Comparison of ENCODE assay signal across 11 mouse cellular contexts in the genomic region with DNA sequence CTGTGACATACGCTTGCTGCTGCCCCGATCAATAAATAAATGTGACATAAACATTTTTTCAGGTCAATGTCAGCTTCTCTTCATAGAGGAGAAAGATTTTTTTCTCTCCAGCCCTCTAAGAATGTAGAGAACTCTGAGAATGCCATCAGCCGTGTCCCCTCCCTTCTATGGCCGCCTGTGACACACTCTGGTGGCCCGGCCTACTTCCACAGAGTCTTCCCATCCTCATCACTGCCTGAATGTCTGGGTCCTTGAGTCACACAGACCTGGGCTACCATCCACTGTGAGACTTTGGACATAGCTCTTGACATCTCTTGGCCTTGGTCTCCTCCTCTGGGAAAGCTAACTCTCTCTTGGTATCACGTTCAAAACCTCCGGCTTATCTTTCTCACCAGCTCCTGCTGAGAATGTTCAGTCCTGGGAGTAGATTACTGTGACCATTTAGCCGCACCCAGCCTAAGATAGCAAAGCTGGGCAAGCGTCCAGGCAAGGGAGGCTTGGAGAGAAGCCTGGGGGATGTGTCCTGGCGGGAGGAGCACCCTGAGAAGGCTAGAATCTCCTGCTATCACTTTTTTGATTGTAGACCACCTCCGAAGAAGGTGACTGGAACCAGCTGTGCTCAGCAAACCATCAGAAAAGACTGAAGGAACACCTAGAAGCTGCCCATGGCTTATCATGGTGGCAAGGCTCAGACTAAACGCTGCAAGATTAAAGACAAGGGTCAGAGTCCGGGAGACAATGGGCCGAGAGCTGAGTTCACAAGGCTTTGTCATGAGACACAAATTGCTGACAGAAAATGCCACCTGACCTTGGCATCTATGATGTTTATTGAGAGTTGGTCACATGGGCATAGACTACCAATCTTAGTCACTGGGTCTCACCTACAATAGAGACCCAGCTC. TPM values are rescaled to one million over a fixed set of nuclear protein-coding genes. Genes with fewer than 3 reads are reported as not detected.
DNase-seq lines count a peak whose midpoint lies in the region; ATAC-seq lines count a peak whose summit lies in the region.
"Had no signal": no experiment of that assay in that cellular context is flagged by ENCODE, and none has a peak within 500 bp of the region (broad histone marks: within the 10 kb centered on the region; RNA-seq: fewer than 3 reads in every experiment).

No protein-coding gene starts in this region.

- peaks cover 10% of the 10 kb centered on the region for H3K4me1 ChIP-seq in forebrain, embryonic 10.5 days
- H3K4me1 ChIP-seq in forebrain, embryonic 16.5 days (replicated peaks; ENCODE audit: control insufficient read depth, insufficient read depth, low read length) = peaks cover 6% of the 10 kb centered on the region

- H3K9ac ChIP-seq in forebrain, embryonic 16.5 days (replicated peaks; ENCODE audit: low read depth, low read length) = no peak overlapping the region
- H3K9ac ChIP-seq: embryonic facial prominence, embryonic 15.5 days; hindbrain, embryonic 14.5 days; limb, embryonic 12.5 days had no signal

- H3K4me2 ChIP-seq in forebrain, embryonic 16.5 days (ENCODE audit: low read length) = no peak overlapping the region
- H3K4me2 ChIP-seq: embryonic facial prominence, embryonic 15.5 days; hindbrain, embryonic 14.5 days; limb, embryonic 12.5 days had no signal

- H3K27ac ChIP-seq in forebrain, embryonic 10.5 days = no peak overlapping the region
- H3K27ac ChIP-seq in forebrain, embryonic 16.5 days (ENCODE audit: low read length) = no peak overlapping the region
- H3K27ac ChIP-seq: embryonic facial prominence, embryonic 15.5 days; hindbrain, embryonic 14.5 days; limb, embryonic 12.5 days had no signal

- 90% methylated on average over 14 of the region's 14 CpGs for WGBS in forebrain, embryonic 10.5 days
- 87% methylated on average over 14 of the region's 14 CpGs for WGBS in forebrain, embryonic 16.5 days

- no peak overlapping the region for H3K4me3 ChIP-seq in forebrain, embryonic 10.5 days
- no peak overlapping the region for H3K4me3 ChIP-seq in forebrain, embryonic 16.5 days (replicated peaks; ENCODE audit: low read length)
- H3K4me3 ChIP-seq: embryonic facial prominence, embryonic 15.5 days; limb, embryonic 12.5 days had no signal

- peaks cover 20% of the 10 kb centered on the region for H3K27me3 ChIP-seq in forebrain, embryonic 10.5 days (ENCODE audit: poor library complexity, severe bottlenecking)
- no peaks in the 10 kb centered on the region; the same call in 1 of the 2 replicates for H3K27me3 ChIP-seq in forebrain, embryonic 16.5 days (replicated peaks; ENCODE audit: control insufficient read depth, insufficient read depth, low read length)
- H3K27me3 ChIP-seq: embryonic facial prominence, embryonic 15.5 days had no signal

- DNase-seq in 3T3-L1 (ENCODE audit: low read depth, low spot score) = peak; percentile 20
- peak; percentile 52 to 67 for DNase-seq in adrenal gland, postnatal 36 days
- DNase-seq in heart, postnatal 10 days = peak; percentile 80 to 84
- peak; percentile 70 for DNase-seq in lung, postnatal 14 days
- no peak for DNase-seq in forebrain, embryonic 10.5 days (ENCODE audit: extremely low spot score, low spot score)
- no peak for DNase-seq in layer of hippocampus, adult 9-10 months (ENCODE audit: low spot score)

- no peaks in the 10 kb centered on the region for H3K36me3 ChIP-seq in forebrain, embryonic 10.5 days (replicated peaks)
- H3K36me3 ChIP-seq in forebrain, embryonic 16.5 days (ENCODE audit: control insufficient read depth, insufficient read depth) = no peaks in the 10 kb centered on the region
- H3K36me3 ChIP-seq: embryonic facial prominence, embryonic 15.5 days; limb, embryonic 12.5 days had no signal

- ATAC-seq in forebrain, embryonic 16.5 days = no peak
- no peak for ATAC-seq in granulocyte monocyte progenitor cell, adult 5-6 weeks (replicated peaks; ENCODE audit: poor library complexity, severe bottlenecking)

- H3K9me3 ChIP-seq in forebrain, embryonic 10.5 days = no peaks in the 10 kb centered on the region
- no peaks in the 10 kb centered on the region for H3K9me3 ChIP-seq in forebrain, embryonic 16.5 days (ENCODE audit: control insufficient read depth, low read length)
- H3K9me3 ChIP-seq: embryonic facial prominence, embryonic 15.5 days; limb, embryonic 12.5 days had no signal

- intact Hi-C loops in heart, postnatal 10 days (cut with DNase I) = no loop called here

RNA-seq across cellular contexts. Expression of a gene that starts 3.9 kb away (rescaled TPM):
- not detected for total RNA-seq in adrenal gland, postnatal 36 days (2021)
- under 1 TPM in 1 of 2 experiments, not detected in 1; 0.22 TPM for total RNA-seq in heart, postnatal 10 days (2021)
- polyA plus RNA-seq in forebrain, embryonic 10.5 days (2016; fragmentation: Nextera tagmentation; extraction: Ambion mirVana) = not detected in 2 replicates
- not detected in 2 replicates for polyA plus RNA-seq in forebrain, embryonic 16.5 days (2015; fragmentation: Nextera tagmentation; extraction: Ambion mirVana)
- 1.1 and 2.0 TPM in 2 replicates for total RNA-seq in granulocyte monocyte progenitor cell, adult 5-6 weeks (2014; fragmentation: Nextera tagmentation)
- 0.60 TPM in 1 of 2 replicates, not detected in the other for total RNA-seq in granulocyte monocyte progenitor cell, adult 5-6 weeks (2017)
- polyA plus RNA-seq: limb, embryonic 12.5 days had no signal

RNA-seq across cellular contexts. Expression of a gene that starts 21.3 kb away (rescaled TPM):
- 100 to 1,000 TPM; 165 to 169 TPM for total RNA-seq in adrenal gland, postnatal 36 days (2021)
- 100 to 1,000 TPM; 171 to 173 TPM for total RNA-seq in heart, postnatal 10 days (2021)
- polyA plus RNA-seq in forebrain, embryonic 10.5 days (2016; fragmentation: Nextera tagmentation; extraction: Ambion mirVana) = 337 and 341 TPM in 2 replicates
- 252 and 264 TPM in 2 replicates for polyA plus RNA-seq in forebrain, embryonic 16.5 days (2015; fragmentation: Nextera tagmentation; extraction: Ambion mirVana)
- total RNA-seq in granulocyte monocyte progenitor cell, adult 5-6 weeks (2014; fragmentation: Nextera tagmentation) = 284 and 366 TPM in 2 replicates
- total RNA-seq in granulocyte monocyte progenitor cell, adult 5-6 weeks (2017) = 247 and 254 TPM in 2 replicates

RNA-seq across cellular contexts. Expression of a gene that starts 36.0 kb away (rescaled TPM):
- 1 to 10 TPM in 1 of 2 experiments, not detected in 1; 2.0 TPM for total RNA-seq in adrenal gland, postnatal 36 days (2021)
- over 10,000 TPM; 18,908 to 21,159 TPM for total RNA-seq in heart, postnatal 10 days (2021)
- not detected in 2 replicates for polyA plus RNA-seq in forebrain, embryonic 10.5 days (2016; fragmentation: Nextera tagmentation; extraction: Ambion mirVana)
- 0.44 and 1.0 TPM in 2 replicates for polyA plus RNA-seq in forebrain, embryonic 16.5 days (2015; fragmentation: Nextera tagmentation; extraction: Ambion mirVana)
- total RNA-seq in granulocyte monocyte progenitor cell, adult 5-6 weeks (2014; fragmentation: Nextera tagmentation) = not detected in 2 replicates
- total RNA-seq in granulocyte monocyte progenitor cell, adult 5-6 weeks (2017) = not detected in 2 replicates

Comparison
In these comparisons a context has a peak if more than half of its experiments do, and no peak if none do; other contexts are left out.
1. DNase-seq: peak in 3T3-L1 (single experiment), adrenal gland, postnatal 36 days (2 of 2), heart, postnatal 10 days (2 of 2) and lung, postnatal 14 days (single experiment); none in forebrain, embryonic 10.5 days (single experiment) and layer of hippocampus, adult 9-10 months (single experiment).
2. RNA of a gene that starts 36.0 kb away (total RNA-seq): 18,908 to 21,159 TPM in heart, postnatal 10 days; 2.0 TPM in adrenal gland, postnatal 36 days and not detected in granulocyte monocyte progenitor cell, adult 5-6 weeks; every median in the first group is over 1,000 times any median in the second.